ENCODE assay signal across 8 mouse cellular contexts in genomic region chr5:124351111-124351560, GRCm38 (mm10). TPM values are rescaled to one million over a fixed set of nuclear protein-coding genes. Genes with fewer than 3 reads are reported as not detected.
DNase-seq lines count a peak whose midpoint lies in the region; ATAC-seq lines count a peak whose summit lies in the region.
"Had no signal": no experiment of that assay in that cellular context is flagged by ENCODE, and none has a peak within 500 bp of the region (broad histone marks: within the 10 kb centered on the region; RNA-seq: fewer than 3 reads in every experiment).

No protein-coding gene starts in this region.

- peak; percentile 75 for ATAC-seq in hindbrain, embryonic 12.5 days (ENCODE audit: low FRiP score)

- peak overlapping the region; percentile 100 for H3K27ac ChIP-seq in hindbrain, embryonic 12.5 days
- H3K27ac ChIP-seq: liver, embryonic 14.5 days had no signal

- peaks cover 30% of the 10 kb centered on the region for H3K36me3 ChIP-seq in hindbrain, embryonic 12.5 days

- no peaks in the 10 kb centered on the region for H3K9me3 ChIP-seq in hindbrain, embryonic 12.5 days (replicated peaks)

- H3K4me2 ChIP-seq in hindbrain, embryonic 12.5 days (replicated peaks) = peak overlapping the region; percentile 81

- H3K4me1 ChIP-seq in hindbrain, embryonic 12.5 days = peaks cover 36% of the 10 kb centered on the region

- 9% methylated on average over 7 of the region's 7 CpGs for WGBS in hindbrain, embryonic 12.5 days

- H3K27me3 ChIP-seq in hindbrain, embryonic 12.5 days = no peaks in the 10 kb centered on the region

- H3K9ac ChIP-seq in hindbrain, embryonic 12.5 days = peak overlapping the region; percentile 100
- H3K9ac ChIP-seq: liver, embryonic 14.5 days had no signal

- H3K4me3 ChIP-seq in hindbrain, embryonic 12.5 days = peak overlapping the region; percentile 98

- peak; percentile 83 for DNase-seq in adipocyte (ENCODE audit: low spot score)
- peak; percentile 65 to 74 for DNase-seq in cerebellum, postnatal 25 days
- DNase-seq in frontal cortex, postnatal 36 days (ENCODE audit: low spot score in 2 of 2) = peak; percentile 71 to 79
- peak; percentile 61 to 82 for DNase-seq in left cerebral cortex, adult 18-20 months (ENCODE audit: low spot score in 2 of 2)
- DNase-seq in lung, postnatal 4 days = peak; percentile 79 to 89
- DNase-seq in right cerebral cortex, adult 2 months (ENCODE audit: low spot score in 2 of 2) = peak; percentile 71 to 82

RNA-seq across cellular contexts. Expression of gene Cdk2ap1, which starts 11.7 kb away (rescaled TPM):
- 142 and 163 TPM in 2 replicates for polyA plus RNA-seq in hindbrain, embryonic 12.5 days (2016; fragmentation: Nextera tagmentation; extraction: Ambion mirVana)
- total RNA-seq in left cerebral cortex, adult 18-20 months (2021) = 100 to 1,000 TPM; 162 to 168 TPM

RNA-seq across cellular contexts. Expression of gene 2810006K23Rik, which starts 23.2 kb away (rescaled TPM):
- polyA plus RNA-seq in hindbrain, embryonic 12.5 days (2016; fragmentation: Nextera tagmentation; extraction: Ambion mirVana) = 16.6 and 20.0 TPM in 2 replicates
- 10 to 100 TPM; 14.0 TPM for total RNA-seq in left cerebral cortex, adult 18-20 months (2021)

RNA-seq across cellular contexts. Expression of gene Mphosph9, which starts 23.4 kb away (rescaled TPM):
- 17.5 and 18.6 TPM in 2 replicates for polyA plus RNA-seq in hindbrain, embryonic 12.5 days (2016; fragmentation: Nextera tagmentation; extraction: Ambion mirVana)
- 10 to 100 TPM; 13.8 to 22.5 TPM for total RNA-seq in left cerebral cortex, adult 18-20 months (2021)

Comparison
In these comparisons a context has a peak if more than half of its experiments do, and no peak if none do; other contexts are left out.
1. Peak in every context shown above with its lines: DNase-seq, ATAC-seq, H3K4me3 ChIP-seq and H3K27ac ChIP-seq.